Mouse (Mus musculus): Measurements from ENCODE around the gene Mecom.

The Mecom gene

GRCm38 (mm10) chr3:30207431-30207830 is 340.4 kb downstream of the Mecom start:
- DNase-seq (ENCODE audit: low spot score in 2 of 2): peak in 1 of 2 experiments; percentile 27

GRCm38 (mm10) chr3:30206123-30206522 is 341.7 kb downstream of the Mecom start:
- no peak for DNase-seq (ENCODE audit: low spot score in 2 of 2)

GRCm38 (mm10) chr3:30203764-30204163 is 344.0 kb downstream of the Mecom start:
- DNase-seq (ENCODE audit: low spot score in 2 of 2): no peak

- DNase-seq (ENCODE audit: low spot score in 2 of 2): no peak
Observed at GRCm38 (mm10) chr3:30198854-30199253, 349.0 kb downstream of the Mecom start.

- no peak for DNase-seq (ENCODE audit: low spot score in 2 of 2)
Observed at GRCm38 (mm10) chr3:30198227-30198626, 349.6 kb downstream of the Mecom start.

GRCm38 (mm10) chr3:30195186-30195585 is 352.6 kb downstream of the Mecom start:
- DNase-seq (ENCODE audit: low spot score in 2 of 2): no peak

GRCm38 (mm10) chr3:30192294-30193007 is 355.4 kb downstream of the Mecom start:
- no peak for DNase-seq (ENCODE audit: low spot score in 2 of 2)

GRCm38 (mm10) chr3:30189325-30189724 is 358.5 kb downstream of the Mecom start:
- DNase-seq (ENCODE audit: low spot score in 2 of 2): no peak

- no peak for DNase-seq (ENCODE audit: low spot score in 2 of 2)
Observed at GRCm38 (mm10) chr3:30187812-30188469, 359.9 kb downstream of the Mecom start.

- no peak for DNase-seq (ENCODE audit: low spot score in 2 of 2)
Observed at GRCm38 (mm10) chr3:30181807-30182481, 365.9 kb downstream of the Mecom start.

GRCm38 (mm10) chr3:30176615-30177014 is 371.2 kb downstream of the Mecom start:
- DNase-seq (ENCODE audit: low spot score in 2 of 2): no peak

- no peak for DNase-seq (ENCODE audit: low spot score in 2 of 2)
Observed at GRCm38 (mm10) chr3:30173812-30174211, 374.0 kb downstream of the Mecom start.

GRCm38 (mm10) chr3:30168396-30169186 is 379.2 kb downstream of the Mecom start:
- no peak for DNase-seq (ENCODE audit: low spot score in 2 of 2)

- no peak for DNase-seq (ENCODE audit: low spot score in 2 of 2)
Observed at GRCm38 (mm10) chr3:30167027-30167426, 380.8 kb downstream of the Mecom start.

- DNase-seq (ENCODE audit: low spot score in 2 of 2): no peak
Observed at GRCm38 (mm10) chr3:30164834-30165233, 383.0 kb downstream of the Mecom start.

- DNase-seq (ENCODE audit: low spot score in 2 of 2): no peak
Observed at GRCm38 (mm10) chr3:30163390-30163789, 384.4 kb downstream of the Mecom start.

- DNase-seq (ENCODE audit: low spot score in 2 of 2): peak in 1 of 2 experiments; percentile 18
Observed at GRCm38 (mm10) chr3:30160961-30161670, 386.7 kb downstream of the Mecom start.

- DNase-seq (ENCODE audit: low spot score in 2 of 2): no peak
Observed at GRCm38 (mm10) chr3:30160346-30160745, 387.5 kb downstream of the Mecom start.

- DNase-seq (ENCODE audit: low spot score in 2 of 2): no peak
Observed at GRCm38 (mm10) chr3:30157128-30157670, 390.6 kb downstream of the Mecom start.

GRCm38 (mm10) chr3:30154390-30154789 is 393.4 kb downstream of the Mecom start:
- DNase-seq (ENCODE audit: low spot score in 2 of 2): no peak

GRCm38 (mm10) chr3:30153923-30154331 is 393.9 kb downstream of the Mecom start:
- DNase-seq (ENCODE audit: low spot score in 2 of 2): no peak
